Mouse (Mus musculus): ENCODE data around the gene Traf1.

Gene Traf1

GRCm38 (mm10) chr2:34902731-34903130 lies 58.8 kb downstream of the Traf1 start:
- DNase-seq (ENCODE audit: extremely low spot score, low spot score): no peak

GRCm38 (mm10) chr2:34901726-34902125 lies 59.8 kb downstream of the Traf1 start:
- DNase-seq (ENCODE audit: extremely low spot score, low spot score): no peak

- DNase-seq (ENCODE audit: extremely low spot score, low spot score): no peak
These were observed 61.2 kb downstream of the Traf1 start for GRCm38 (mm10) chr2:34900412-34900811.

- DNase-seq (ENCODE audit: extremely low spot score, low spot score): no peak
These were observed 61.9 kb downstream of the Traf1 start for GRCm38 (mm10) chr2:34899682-34900081.

- DNase-seq (ENCODE audit: extremely low spot score, low spot score): peak; percentile 30
These were observed 63.8 kb downstream of the Traf1 start for GRCm38 (mm10) chr2:34897820-34898219.

DNA sequence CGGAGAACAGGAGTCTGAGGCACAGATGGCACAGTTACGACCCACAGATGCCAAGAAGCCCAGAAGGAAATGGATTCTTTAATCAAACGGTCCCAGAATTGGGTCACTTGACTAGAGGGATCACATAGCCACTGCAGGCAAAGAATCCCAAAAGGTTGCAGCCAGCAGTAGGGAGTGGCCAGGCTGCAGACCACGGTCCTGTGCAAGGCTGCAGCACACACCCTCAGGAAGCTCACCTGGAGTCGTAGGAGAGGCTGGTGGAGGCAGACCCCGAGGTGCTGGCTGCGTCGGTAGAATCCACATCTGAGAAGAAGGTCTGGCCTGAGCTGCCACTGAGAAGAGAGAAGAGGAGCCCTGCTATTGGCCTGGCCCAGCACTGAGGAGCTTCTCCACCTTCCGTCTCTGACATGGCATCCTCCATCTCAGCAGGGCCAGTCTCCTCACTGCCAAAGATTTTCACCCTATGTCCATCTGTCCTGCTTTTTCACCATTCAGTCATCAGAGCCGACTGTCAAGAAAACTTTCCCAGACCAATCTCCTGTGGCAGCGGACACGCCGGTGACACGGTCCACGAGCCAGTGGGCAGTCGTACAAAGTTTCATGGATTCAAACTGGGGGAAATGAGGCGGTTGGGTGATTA lies 64.6 kb downstream of the Traf1 start:
- DNase-seq (ENCODE audit: extremely low spot score, low spot score): no peak

- no peak for DNase-seq (ENCODE audit: extremely low spot score, low spot score)
These were observed 66.0 kb downstream of the Traf1 start for GRCm38 (mm10) chr2:34895503-34896113.

DNA sequence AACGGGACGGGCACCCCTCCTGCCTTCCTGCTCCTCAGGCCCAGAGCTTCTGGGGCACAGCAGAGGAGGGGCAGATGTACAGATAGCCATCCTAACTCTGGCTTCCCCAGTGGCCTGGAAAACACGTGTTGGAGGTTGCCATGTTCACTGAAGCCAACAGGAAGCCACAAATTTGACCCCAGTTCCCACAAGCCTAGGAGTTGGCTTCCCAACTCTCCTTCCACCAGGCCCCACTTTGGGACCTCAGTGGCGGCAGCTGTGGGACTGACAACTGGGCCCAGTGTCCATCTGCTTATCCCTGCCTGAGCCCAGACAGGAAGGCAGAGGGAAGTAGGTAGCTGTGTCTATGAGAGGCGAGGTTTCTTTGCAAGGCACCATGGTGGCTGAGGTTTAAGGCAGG lies 67.6 kb downstream of the Traf1 start:
- no peak for DNase-seq (ENCODE audit: extremely low spot score, low spot score)

Measured in neural tube, embryonic 10.5 days (tissue).